Mouse (Mus musculus): ENCODE data around the gene Alad. TPM values are rescaled to one million over a fixed set of nuclear protein-coding genes. Genes with fewer than 3 reads are reported as not detected.

Alad gene
- polyA plus RNA-seq, 2 experiments = 57.3 to 90.2 TPM

- Histone ChIP-seq H3K27me3 (ENCODE audit: control insufficient read depth, insufficient read depth, low read length) (no peaks in the 10 kb centered on the region), H3K4me1 (ENCODE audit: control insufficient read depth, insufficient read depth, low read length) (peaks cover 10% of the 10 kb centered on the region; the same call in 1 of the 2 replicates), H3K36me3 (ENCODE audit: control insufficient read depth, insufficient read depth, low read length) (peaks cover 10% of the 10 kb centered on the region; the same call in 1 of the 2 replicates), H3K9me3 (ENCODE audit: control insufficient read depth, low read length) (no peaks in the 10 kb centered on the region), H3K4me2 (replicated peaks; ENCODE audit: low read depth, low read length, severe bottlenecking) (peak within 1 kb of the TSS; percentile 72), H3K9ac (ENCODE audit: low read depth, low read length, severe bottlenecking) (peak within 1 kb of the TSS; percentile 76), H3K27ac (replicated peaks; ENCODE audit: low read depth, low read length) (peak within 1 kb of the TSS; percentile 95), H3K4me3 (replicated peaks; ENCODE audit: low read length) (peak within 1 kb of the TSS; percentile 56)
- under 1% methylated on average over 53 of the region's 59 CpGs for WGBS
- ATAC-seq (ENCODE audit: low FRiP score, low read depth) (peak; percentile 99), DNase-seq (ENCODE audit: low spot score) (peak; percentile 98)
- peak; percentile 39; the same call in 1 of the 2 replicates for TF ChIP-seq POLR2A (IDR thresholded peaks at IDR 0.05; ENCODE audit: borderline replicate concordance, extremely low read depth, insufficient read depth, insufficient read length)
Measured at GRCm38 (mm10) chr4:62524651-62525488, 5.2 kb upstream of the Alad start, which contains the start of the genes Pole3 and 4933430I17Rik. Gene Pole3, minus strand, starts transcription at chr4:62525068. Gene 4933430I17Rik, plus strand, starts transcription at chr4:62525369.

GRCm38 (mm10) chr4:62520892-62521400, 1.2 kb upstream of the Alad start:
- no peak overlapping the region for H3K9ac ChIP-seq (ENCODE audit: low read depth, low read length, severe bottlenecking)
- peak overlapping the region; percentile 82; the same call in 1 of the 2 replicates for H3K4me3 ChIP-seq (replicated peaks; ENCODE audit: low read length)
- no peaks in the 10 kb centered on the region for H3K9me3 ChIP-seq (ENCODE audit: control insufficient read depth, low read length)
- H3K4me2 ChIP-seq (replicated peaks; ENCODE audit: low read depth, low read length, severe bottlenecking) = no peak overlapping the region
- DNase-seq (ENCODE audit: low spot score) (no peak), ATAC-seq (ENCODE audit: low FRiP score, low read depth) (no peak)
- H3K27ac ChIP-seq (replicated peaks; ENCODE audit: low read depth, low read length) = no peak overlapping the region
- H3K4me1 ChIP-seq (ENCODE audit: control insufficient read depth, insufficient read depth, low read length) = peaks cover 28% of the 10 kb centered on the region
- no peak for TF ChIP-seq POLR2A (IDR thresholded peaks at IDR 0.05; ENCODE audit: borderline replicate concordance, extremely low read depth, insufficient read depth, insufficient read length)
- H3K27me3 ChIP-seq (ENCODE audit: control insufficient read depth, insufficient read depth, low read length) = no peaks in the 10 kb centered on the region
- 88% methylated on average over 2 of the region's 2 CpGs for WGBS
- peaks cover 10% of the 10 kb centered on the region; the same call in 1 of the 2 replicates for H3K36me3 ChIP-seq (ENCODE audit: control insufficient read depth, insufficient read depth, low read length)

- WGBS = 2% methylated on average over 23 of the region's 26 CpGs
- peaks cover 10% of the 10 kb centered on the region; the same call in 1 of the 2 replicates for H3K36me3 ChIP-seq (ENCODE audit: control insufficient read depth, insufficient read depth, low read length)
- no peak for TF ChIP-seq POLR2A (IDR thresholded peaks at IDR 0.05; ENCODE audit: borderline replicate concordance, extremely low read depth, insufficient read depth, insufficient read length)
- peak overlapping the region; percentile 83 for H3K9ac ChIP-seq (ENCODE audit: low read depth, low read length, severe bottlenecking)
- peak overlapping the region; percentile 71 for H3K4me2 ChIP-seq (replicated peaks; ENCODE audit: low read depth, low read length, severe bottlenecking)
- H3K27me3 ChIP-seq (ENCODE audit: control insufficient read depth, insufficient read depth, low read length) = no peaks in the 10 kb centered on the region
- peaks cover 28% of the 10 kb centered on the region for H3K4me1 ChIP-seq (ENCODE audit: control insufficient read depth, insufficient read depth, low read length)
- ATAC-seq (ENCODE audit: low FRiP score, low read depth) (peak; percentile 75), DNase-seq (ENCODE audit: low spot score) (no peak)
- peak overlapping the region; percentile 82 for H3K4me3 ChIP-seq (replicated peaks; ENCODE audit: low read length)
- H3K9me3 ChIP-seq (ENCODE audit: control insufficient read depth, low read length) = no peaks in the 10 kb centered on the region
- H3K27ac ChIP-seq (replicated peaks; ENCODE audit: low read depth, low read length) = peak overlapping the region; percentile 84
Measured at GRCm38 (mm10) chr4:62519122-62519848, 433 bp downstream of the Alad start.

GRCm38 (mm10) chr4:62518416-62519121, 1.1 kb downstream of the Alad start:
- Histone ChIP-seq H3K9ac (ENCODE audit: low read depth, low read length, severe bottlenecking) (peak overlapping the region; percentile 83), H3K36me3 (ENCODE audit: control insufficient read depth, insufficient read depth, low read length) (peaks cover 14% of the 10 kb centered on the region), H3K27ac (replicated peaks; ENCODE audit: low read depth, low read length) (peak overlapping the region; percentile 34; the same call in 1 of the 2 replicates), H3K4me1 (ENCODE audit: control insufficient read depth, insufficient read depth, low read length) (peaks cover 22% of the 10 kb centered on the region), H3K27me3 (ENCODE audit: control insufficient read depth, insufficient read depth, low read length) (no peaks in the 10 kb centered on the region), H3K9me3 (ENCODE audit: control insufficient read depth, low read length) (no peaks in the 10 kb centered on the region), H3K4me3 (replicated peaks; ENCODE audit: low read length) (peak overlapping the region; percentile 82), H3K4me2 (replicated peaks; ENCODE audit: low read depth, low read length, severe bottlenecking) (peak overlapping the region; percentile 71)
- no peak for TF ChIP-seq POLR2A (IDR thresholded peaks at IDR 0.05; ENCODE audit: borderline replicate concordance, extremely low read depth, insufficient read depth, insufficient read length)
- WGBS = 48% methylated on average over 13 of the region's 13 CpGs
- no peak for DNase-seq (ENCODE audit: low spot score)
- ATAC-seq (ENCODE audit: low FRiP score, low read depth) = no peak
